Mouse (Mus musculus) hindbrain, embryonic 15.5 days (tissue): Measurements from ENCODE around the gene Rnd1. TPM values are rescaled to one million over a fixed set of nuclear protein-coding genes. Genes with fewer than 3 reads are reported as not detected.

Experiments used
- ATAC-seq: fragments of 200-750 bp; cut with Nextera tagmentation; 2 replicates; pipeline ENCODE4 v1.8.0; 2017; ENCODE audit warnings: low read depth, moderate number of reproducible peaks, moderate TSS enrichment; ENCODE audit not compliant: low FRiP score
- H3K27ac ChIP-seq: fragments of 300-500 bp; sonication (generic); replicated peaks from 2 replicates; pipeline ENCODE4 v1.5.1; 2015; ENCODE audit warnings: mild to moderate bottlenecking, inconsistent platforms
- H3K27me3 ChIP-seq: fragments of 300-500 bp; sonication (generic); 2 replicates; pipeline ENCODE4 v1.6.1; 2015; ENCODE audit warnings: control low read depth, inconsistent platforms
- H3K36me3 ChIP-seq: fragments of 300-500 bp; sonication (generic); 2 replicates; pipeline ENCODE4 v1.6.1; 2015; ENCODE audit warnings: control low read depth, inconsistent platforms
- H3K4me1 ChIP-seq: fragments of 300-500 bp; sonication (generic); replicated peaks from 2 replicates; pipeline ENCODE4 v1.6.1; 2015; ENCODE audit warnings: control low read depth, inconsistent platforms
- H3K4me2 ChIP-seq: fragments of 300-500 bp; sonication (generic); 2 replicates; pipeline ENCODE4 v1.6.1; 2015; ENCODE audit warnings: moderate library complexity, mild to moderate bottlenecking, inconsistent platforms
- H3K4me3 ChIP-seq: fragments of 300-500 bp; sonication (generic); 2 replicates; pipeline ENCODE4 v1.5.1; 2015; ENCODE audit warnings: mild to moderate bottlenecking, inconsistent platforms
- H3K9ac ChIP-seq: fragments of 300-500 bp; sonication (generic); 2 replicates; pipeline ENCODE4 v1.6.1; 2015; ENCODE audit warnings: inconsistent platforms
- H3K9me3 ChIP-seq: fragments of 300-500 bp; sonication (generic); 2 replicates; pipeline ENCODE4 v1.6.1; 2016; ENCODE audit warnings: control low read depth, inconsistent platforms
- WGBS: fragments of 180-500 bp; shearing (Covaris S2); methylation state at CpG from one replicate; pipeline ENCODE4 v1.1.7; 2015; 5-methylcytosine and 5-hydroxymethylcytosine counted together
- polyA plus RNA-seq: library from polyadenylated mRNA; unstranded; fragments of >200 nt; fragmentation: Nextera tagmentation; extraction: Ambion mirVana; gene quantifications from 2 replicates; pipeline ENCODE4 v1.2.1, GENCODE M21; 2015

Rnd1 gene
- polyA plus RNA-seq, 1 experiment from 2014 or later, result 10.3 TPM

- Histone ChIP-seq H3K9me3 (no peaks in the 10 kb centered on the region), H3K36me3 (no peaks in the 10 kb centered on the region), H3K4me3 (peak overlapping the region; percentile 55), H3K27me3 (peaks cover 23% of the 10 kb centered on the region), H3K9ac (peak overlapping the region; percentile 52), H3K4me1 (peaks cover 16% of the 10 kb centered on the region), H3K27ac (peak overlapping the region; percentile 87), H3K4me2 (peak overlapping the region; percentile 90)
- peak; percentile 91 for ATAC-seq
- 4% methylated on average over 40 of the region's 40 CpGs for WGBS
These were observed 22.2 kb upstream of the Rnd1 start for GRCm38 (mm10) chr15:98699190-98700105.

DNA sequence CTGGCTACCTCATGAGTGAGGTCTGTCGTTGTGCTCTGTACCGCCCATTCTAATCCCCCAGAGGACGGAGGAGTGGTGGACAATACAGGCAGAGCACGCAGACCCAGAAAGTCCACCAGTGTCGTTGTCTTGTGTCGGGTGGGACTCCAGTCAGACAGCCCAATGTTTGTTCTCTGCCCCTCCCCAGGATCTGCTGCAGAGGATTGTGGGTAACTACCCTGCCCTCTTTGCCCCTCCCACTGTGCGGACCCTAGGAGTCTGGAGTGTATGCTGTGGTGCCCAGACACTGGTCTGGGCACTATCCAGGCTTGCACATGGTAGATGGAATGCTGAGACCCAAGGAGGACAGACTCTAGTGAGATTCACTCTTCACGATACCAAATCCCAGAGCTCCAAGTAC is 19.0 kb upstream of the Rnd1 start:
- WGBS, result 45% methylated on average over 8 of the region's 8 CpGs
- Histone ChIP-seq H3K27ac (no peak overlapping the region), H3K4me2 (no peak overlapping the region), H3K4me3 (no peak overlapping the region), H3K36me3 (no peaks in the 10 kb centered on the region), H3K4me1 (peaks cover 25% of the 10 kb centered on the region), H3K27me3 (peaks cover 9% of the 10 kb centered on the region), H3K9me3 (no peaks in the 10 kb centered on the region), H3K9ac (no peak overlapping the region)
- no peak for ATAC-seq

- Histone ChIP-seq H3K4me3 (no peak overlapping the region), H3K27me3 (peaks cover 4% of the 10 kb centered on the region), H3K4me2 (no peak overlapping the region), H3K36me3 (no peaks in the 10 kb centered on the region), H3K9ac (no peak overlapping the region), H3K27ac (no peak overlapping the region), H3K9me3 (no peaks in the 10 kb centered on the region), H3K4me1 (peaks cover 30% of the 10 kb centered on the region)
- ATAC-seq, result no peak
- 56% methylated on average over 9 of the region's 9 CpGs for WGBS
These were observed 18.5 kb upstream of the Rnd1 start for GRCm38 (mm10) chr15:98695726-98696125.

DNA sequence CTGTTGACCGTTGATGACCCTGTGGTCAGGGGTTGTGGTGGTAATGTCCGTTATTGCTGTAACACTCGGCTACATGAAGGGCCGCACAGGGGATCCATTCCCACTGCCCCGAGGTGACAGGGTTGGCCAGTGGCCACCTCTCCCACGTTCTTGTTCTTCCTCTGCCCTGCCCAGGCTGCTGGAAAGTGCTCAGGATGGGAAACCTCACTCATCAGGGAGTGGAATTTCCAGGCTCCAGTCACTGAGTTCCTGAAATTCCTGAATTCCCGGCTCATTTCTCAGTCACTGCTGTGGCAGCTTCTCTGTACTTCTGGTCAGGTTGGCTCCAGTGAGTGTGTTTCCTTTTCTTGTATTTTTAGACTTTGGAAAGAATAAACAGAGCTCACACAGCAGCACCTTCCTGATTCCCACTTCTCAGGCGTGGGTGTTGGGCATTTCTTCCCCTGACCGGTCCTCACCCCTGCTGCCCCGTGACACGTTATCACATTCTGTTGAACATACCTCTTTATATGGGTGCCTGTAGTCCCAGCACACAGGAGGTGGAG is 15.0 kb upstream of the Rnd1 start:
- Histone ChIP-seq H3K27me3 (no peaks in the 10 kb centered on the region), H3K9me3 (no peaks in the 10 kb centered on the region), H3K27ac (no peak overlapping the region), H3K36me3 (no peaks in the 10 kb centered on the region), H3K9ac (no peak overlapping the region), H3K4me1 (peaks cover 16% of the 10 kb centered on the region), H3K4me2 (no peak overlapping the region), H3K4me3 (no peak overlapping the region)
- no peak for ATAC-seq
- WGBS, result 54% methylated on average over 11 of the region's 11 CpGs

- Histone ChIP-seq H3K9me3 (no peaks in the 10 kb centered on the region), H3K9ac (no peak overlapping the region), H3K36me3 (no peaks in the 10 kb centered on the region), H3K27me3 (no peaks in the 10 kb centered on the region), H3K4me2 (peak overlapping the region; percentile 11), H3K4me3 (no peak overlapping the region), H3K4me1 (peaks cover 16% of the 10 kb centered on the region), H3K27ac (no peak overlapping the region; the same call in 1 of the 2 replicates)
- ATAC-seq, result peak; percentile 27; the same call in 1 of the 2 replicates
- WGBS, result 15% methylated on average over 7 of the region's 7 CpGs
These were observed 14.4 kb upstream of the Rnd1 start for GRCm38 (mm10) chr15:98691486-98692147.

GRCm38 (mm10) chr15:98689682-98690081 is 12.4 kb upstream of the Rnd1 start:
- Histone ChIP-seq H3K27ac (no peak overlapping the region), H3K27me3 (no peaks in the 10 kb centered on the region), H3K4me2 (no peak overlapping the region), H3K9me3 (no peaks in the 10 kb centered on the region), H3K9ac (no peak overlapping the region), H3K4me1 (peaks cover 16% of the 10 kb centered on the region), H3K4me3 (no peak overlapping the region), H3K36me3 (no peaks in the 10 kb centered on the region)
- ATAC-seq, result no peak
- WGBS, result 69% methylated on average over 2 of the region's 2 CpGs

- no peak for ATAC-seq
- 74% methylated on average over 3 of the region's 3 CpGs for WGBS
These were observed 8.7 kb upstream of the Rnd1 start for GRCm38 (mm10) chr15:98685926-98686325.

GRCm38 (mm10) chr15:98683746-98684145 is 6.5 kb upstream of the Rnd1 start:
- Histone ChIP-seq H3K27me3 (no peaks in the 10 kb centered on the region), H3K9me3 (no peaks in the 10 kb centered on the region), H3K4me2 (no peak overlapping the region), H3K9ac (no peak overlapping the region), H3K36me3 (no peaks in the 10 kb centered on the region), H3K4me1 (no peaks in the 10 kb centered on the region), H3K27ac (no peak overlapping the region), H3K4me3 (no peak overlapping the region)
- ATAC-seq, result no peak
- 89% methylated on average over 1 of the region's 1 CpGs for WGBS

More at GRCm38 (mm10) chr15:98685926-98686325, 8.7 kb upstream of the Rnd1 start:
- Histone ChIP-seq H3K4me1 (peaks cover 4% of the 10 kb centered on the region), H3K27ac (no peak overlapping the region), H3K27me3 (no peaks in the 10 kb centered on the region), H3K9me3 (no peaks in the 10 kb centered on the region), H3K9ac (no peak overlapping the region), H3K4me2 (no peak overlapping the region), H3K4me3 (no peak overlapping the region), H3K36me3 (no peaks in the 10 kb centered on the region)

DNA sequence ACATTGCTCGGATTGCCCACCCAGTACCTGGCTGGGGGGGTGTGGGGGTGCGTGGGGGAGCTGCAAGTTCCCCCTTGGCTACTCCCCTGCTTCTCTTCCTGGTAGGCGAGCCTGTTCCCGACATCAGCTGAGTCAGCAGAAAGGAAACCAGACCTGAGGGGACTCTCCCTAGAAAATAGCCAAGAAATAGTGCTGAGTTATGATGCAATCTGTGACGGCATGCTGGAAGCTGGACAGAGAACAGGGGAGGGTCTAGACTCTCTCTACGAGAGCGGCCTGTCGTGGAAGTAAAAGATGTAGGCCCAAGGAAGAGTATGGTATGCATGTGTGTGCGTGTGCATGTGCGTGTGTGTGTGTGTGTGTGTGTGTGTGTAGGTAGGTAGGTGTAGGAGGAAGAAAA is 5.9 kb upstream of the Rnd1 start:
- Histone ChIP-seq H3K36me3 (no peaks in the 10 kb centered on the region), H3K4me1 (no peaks in the 10 kb centered on the region), H3K9ac (no peak overlapping the region), H3K4me2 (no peak overlapping the region), H3K4me3 (no peak overlapping the region), H3K27ac (no peak overlapping the region), H3K9me3 (no peaks in the 10 kb centered on the region), H3K27me3 (no peaks in the 10 kb centered on the region)
- 72% methylated on average over 10 of the region's 10 CpGs for WGBS
- no peak for ATAC-seq

GRCm38 (mm10) chr15:98681633-98682032 is 4.4 kb upstream of the Rnd1 start:
- no peak for ATAC-seq
- Histone ChIP-seq H3K4me3 (no peak overlapping the region), H3K4me2 (no peak overlapping the region), H3K9ac (no peak overlapping the region), H3K4me1 (peaks cover 12% of the 10 kb centered on the region), H3K27ac (no peak overlapping the region), H3K36me3 (no peaks in the 10 kb centered on the region), H3K9me3 (no peaks in the 10 kb centered on the region), H3K27me3 (no peaks in the 10 kb centered on the region)
- 89% methylated on average over 7 of the region's 7 CpGs for WGBS

DNA sequence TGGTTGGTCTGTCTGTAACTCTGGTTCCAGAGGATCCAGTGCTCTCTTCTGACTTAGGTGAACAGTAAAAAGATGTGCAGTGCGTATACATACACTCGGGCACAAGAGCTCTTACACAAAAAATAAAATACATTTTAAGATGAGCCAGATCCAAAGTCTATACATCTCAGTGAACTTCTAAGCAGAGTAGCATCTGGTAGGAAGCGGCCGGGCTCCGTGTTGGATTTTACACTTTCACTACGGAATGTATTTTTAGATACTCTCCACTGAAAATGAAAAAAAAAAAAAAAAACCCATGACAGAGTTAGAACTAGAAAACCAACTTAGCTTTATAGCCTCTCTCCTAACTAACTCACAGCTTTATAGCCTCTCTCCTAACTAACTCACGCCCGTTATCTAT is 3.4 kb upstream of the Rnd1 start:
- ATAC-seq, result no peak
- H3K27me3 ChIP-seq, result no peaks in the 10 kb centered on the region
- no peak overlapping the region for H3K4me3 ChIP-seq
- H3K36me3 ChIP-seq, result no peaks in the 10 kb centered on the region
- no peaks in the 10 kb centered on the region for H3K9me3 ChIP-seq
- no peak overlapping the region for H3K9ac ChIP-seq
- H3K4me2 ChIP-seq, result no peak overlapping the region
- no peak overlapping the region for H3K27ac ChIP-seq
- WGBS, result 88% methylated on average over 8 of the region's 8 CpGs
- H3K4me1 ChIP-seq, result peaks cover 22% of the 10 kb centered on the region

DNA sequence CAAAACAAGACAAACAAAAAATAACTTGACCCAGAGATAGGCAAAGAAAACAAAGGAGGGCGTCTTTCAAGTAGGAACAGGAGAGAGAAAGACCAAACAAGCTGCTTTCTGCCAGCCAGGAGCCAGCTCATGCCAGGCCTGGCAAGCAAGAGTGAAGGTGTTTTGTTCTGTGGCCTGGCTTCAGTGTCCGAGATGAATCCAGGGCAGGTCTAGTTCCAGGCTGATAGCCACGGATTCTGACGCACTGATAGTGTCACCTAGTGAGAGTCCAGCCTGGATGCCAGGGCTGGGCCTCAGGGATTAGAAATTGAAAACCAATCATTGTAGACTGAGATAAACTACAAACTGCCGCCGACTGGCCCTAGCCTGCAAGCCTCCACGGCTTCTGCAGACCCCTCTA is 716 bp upstream of the Rnd1 start:
- Histone ChIP-seq H3K4me3 (no peak overlapping the region), H3K36me3 (no peaks in the 10 kb centered on the region), H3K27me3 (no peaks in the 10 kb centered on the region), H3K27ac (no peak overlapping the region), H3K4me2 (peak overlapping the region; percentile 98), H3K9ac (no peak overlapping the region), H3K4me1 (peaks cover 42% of the 10 kb centered on the region), H3K9me3 (no peaks in the 10 kb centered on the region)
- ATAC-seq, result no peak
- 72% methylated on average over 7 of the region's 7 CpGs for WGBS
